Mouse (Mus musculus) adrenal gland, postnatal 14 days (tissue): ENCODE results near the gene Sema3c. TPM values are rescaled to one million over a fixed set of nuclear protein-coding genes. Genes with fewer than 3 reads are reported as not detected.

Source experiments
- DNase-seq: peaks from one replicate; pipeline ENCODE4 v3.0.0; 2021; ENCODE audit warnings: mixed read lengths
- total RNA-seq: library from RNA; stranded (reverse); gene quantifications from 2 replicates; pipeline ENCODE4 v1.2.3, GENCODE M21; 2021

The Sema3c gene
- total RNA-seq, 1 experiment from 2014 or later = 12.9 TPM

GRCm38 (mm10) chr5:17647643-17648226 lies 73.7 kb downstream of the Sema3c start:
- no peak for DNase-seq

- no peak for DNase-seq
Measured at GRCm38 (mm10) chr5:17648865-17649542, 74.9 kb downstream of the Sema3c start.

GRCm38 (mm10) chr5:17661223-17661622 lies 87.1 kb downstream of the Sema3c start:
- no peak for DNase-seq

GRCm38 (mm10) chr5:17671356-17671755 lies 97.3 kb downstream of the Sema3c start:
- DNase-seq = no peak

- no peak for DNase-seq
Measured at GRCm38 (mm10) chr5:17680862-17681261, 106.8 kb downstream of the Sema3c start.

GRCm38 (mm10) chr5:17689121-17689520 lies 115.0 kb downstream of the Sema3c start:
- DNase-seq = no peak

GRCm38 (mm10) chr5:17689604-17690003 lies 115.5 kb downstream of the Sema3c start:
- DNase-seq = no peak

- no peak for DNase-seq
Measured at GRCm38 (mm10) chr5:17695366-17695765, 121.3 kb downstream of the Sema3c start.

- DNase-seq = no peak
Measured at GRCm38 (mm10) chr5:17698905-17699304, 124.8 kb downstream of the Sema3c start.

GRCm38 (mm10) chr5:17704160-17704559 lies 130.1 kb downstream of the Sema3c start:
- no peak for DNase-seq

- no peak for DNase-seq
Measured at GRCm38 (mm10) chr5:17707086-17707485, 133.0 kb downstream of the Sema3c start.

GRCm38 (mm10) chr5:17712374-17712773 lies 138.3 kb downstream of the Sema3c start:
- DNase-seq = no peak

- DNase-seq = no peak
Measured at GRCm38 (mm10) chr5:17715206-17715605, 141.1 kb downstream of the Sema3c start.

GRCm38 (mm10) chr5:17720011-17720410 lies 145.9 kb downstream of the Sema3c start:
- no peak for DNase-seq

GRCm38 (mm10) chr5:17724031-17724430 lies 149.9 kb downstream of the Sema3c start:
- no peak for DNase-seq

GRCm38 (mm10) chr5:17728047-17728446 lies 154.0 kb downstream of the Sema3c start:
- DNase-seq = no peak

- no peak for DNase-seq
Measured at GRCm38 (mm10) chr5:17739805-17740204, 165.7 kb downstream of the Sema3c start.

GRCm38 (mm10) chr5:17746520-17746919 lies 172.4 kb downstream of the Sema3c start:
- DNase-seq = no peak

GRCm38 (mm10) chr5:17747143-17747542 lies 173.1 kb downstream of the Sema3c start:
- DNase-seq = no peak

GRCm38 (mm10) chr5:17748293-17748692 lies 174.2 kb downstream of the Sema3c start:
- DNase-seq = no peak

GRCm38 (mm10) chr5:17753471-17754005 lies 179.5 kb downstream of the Sema3c start:
- DNase-seq = no peak

GRCm38 (mm10) chr5:17766006-17766677 lies 192.1 kb downstream of the Sema3c start:
- no peak for DNase-seq

GRCm38 (mm10) chr5:17770328-17770727 lies 196.2 kb downstream of the Sema3c start:
- DNase-seq = no peak
